Mouse (Mus musculus) ES-Bruce4 (cell line): ENCODE data around the gene Il12rb1.

Experiments used
- CTCF ChIP-seq: IDR thresholded peaks from one replicate; pipeline ENCODE4 v1.8.1; 2011; ENCODE audit warnings: low read depth, low read length
- POLR2A ChIP-seq: IDR thresholded peaks from one replicate; pipeline ENCODE4 v1.8.1; 2011; ENCODE audit warnings: low read length; ENCODE audit not compliant: insufficient read depth

DNA sequence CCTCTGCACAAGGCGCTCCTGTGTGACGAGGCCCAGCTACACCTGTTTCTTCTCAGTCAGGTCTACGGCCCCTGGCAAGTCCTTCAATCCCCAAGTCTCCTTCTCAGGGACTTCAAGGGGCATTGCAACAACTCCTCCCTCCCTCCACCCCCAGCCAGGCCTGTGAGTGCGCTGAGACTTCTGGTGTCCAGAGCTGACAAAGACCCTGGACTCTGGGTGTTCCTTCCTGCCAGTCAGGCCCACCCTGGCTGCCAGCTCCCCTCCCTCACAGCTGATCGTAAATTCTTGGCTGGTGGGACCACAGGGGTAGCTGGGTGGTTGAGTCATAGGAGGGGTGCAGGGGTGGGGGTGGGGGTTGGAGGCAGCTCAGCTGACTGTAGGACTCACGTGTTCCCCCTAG lies 43.6 kb downstream of the Il12rb1 start:
- TF ChIP-seq CTCF = no peak
- TF ChIP-seq POLR2A = no peak
